Mouse (Mus musculus): ENCODE measurements around the gene Sox5. TPM values are rescaled to one million over a fixed set of nuclear protein-coding genes. Genes with fewer than 3 reads are reported as not detected.

The Sox5 gene
- polyA plus RNA-seq, 1 experiment, result 24.3 TPM

DNA sequence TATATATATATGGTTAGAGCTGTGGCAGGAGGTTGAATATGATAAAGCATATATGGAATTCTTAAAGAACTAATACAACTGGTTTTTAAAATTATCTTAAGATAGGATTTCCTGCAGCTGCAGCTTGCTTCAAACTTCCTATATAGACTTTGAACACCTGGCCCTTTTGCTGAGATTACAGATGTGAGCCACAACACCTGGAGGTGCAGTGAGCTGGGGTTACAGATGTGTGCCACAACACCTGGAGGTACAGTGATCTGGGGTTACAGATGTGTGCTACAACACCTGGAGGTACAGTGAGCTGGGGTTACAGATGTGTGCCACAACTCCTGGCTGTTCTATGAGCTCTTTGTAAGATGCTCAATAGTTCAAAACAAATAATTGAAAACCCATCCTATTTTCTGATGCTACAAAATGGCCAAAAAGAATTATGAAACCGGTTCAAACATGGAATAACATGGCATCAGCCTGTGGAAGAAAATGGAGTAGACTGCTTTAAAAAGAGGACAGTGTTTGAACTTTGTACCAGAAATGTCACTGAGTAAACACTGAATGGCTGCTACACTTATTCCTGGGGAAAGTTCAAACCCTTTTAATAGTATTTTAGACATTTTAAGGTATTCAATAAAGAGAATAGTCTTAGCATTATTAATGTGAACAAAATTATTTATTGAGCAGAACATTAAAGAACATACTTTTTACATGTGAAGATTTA lies 695.5 kb downstream of the Sox5 start:
- Histone ChIP-seq H3K27ac (ENCODE audit: insufficient read depth, low read length) (no peak overlapping the region), H3K4me3 (ENCODE audit: insufficient read depth, low read length) (no peak overlapping the region), H3K4me1 (ENCODE audit: control insufficient read depth, insufficient read depth, low read length) (no peaks in the 10 kb centered on the region)
- TF ChIP-seq CTCF (IDR thresholded peaks at IDR 0.05; ENCODE audit: extremely low read depth, insufficient read depth, low read length), result no peak
- TF ChIP-seq POLR2A (IDR thresholded peaks at IDR 0.05; ENCODE audit: extremely low read depth, insufficient read depth, low read length), result no peak

DNA sequence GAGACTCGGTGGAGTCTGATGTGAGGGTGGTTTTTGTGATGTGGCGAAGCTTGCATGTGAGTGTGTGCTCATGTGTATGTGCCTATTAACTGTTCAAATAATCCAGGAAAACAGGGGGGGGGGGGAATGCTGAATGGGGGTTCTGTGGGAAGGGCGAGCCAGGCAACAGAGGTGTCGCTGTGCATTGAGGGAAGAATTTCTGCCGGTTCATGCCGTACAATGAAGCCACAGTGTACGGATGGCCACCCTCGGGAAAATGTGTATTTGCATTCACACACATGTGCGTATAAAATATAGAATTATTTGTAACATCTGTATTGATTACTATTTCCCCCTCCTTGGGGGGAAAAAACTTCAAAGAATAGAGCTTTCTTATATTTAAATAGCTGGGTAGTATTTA lies 699.5 kb downstream of the Sox5 start:
- TF ChIP-seq POLR2A (IDR thresholded peaks at IDR 0.05; ENCODE audit: extremely low read depth, insufficient read depth, low read length) (no peak), CTCF (IDR thresholded peaks at IDR 0.05; ENCODE audit: extremely low read depth, insufficient read depth, low read length) (no peak)
- Histone ChIP-seq H3K4me3 (ENCODE audit: insufficient read depth, low read length) (no peak overlapping the region), H3K27ac (ENCODE audit: insufficient read depth, low read length) (no peak overlapping the region), H3K4me1 (ENCODE audit: control insufficient read depth, insufficient read depth, low read length) (peaks cover 2% of the 10 kb centered on the region; the same call in 1 of the 2 replicates)

- TF ChIP-seq POLR2A (IDR thresholded peaks at IDR 0.05; ENCODE audit: extremely low read depth, insufficient read depth, low read length) (no peak), CTCF (IDR thresholded peaks at IDR 0.05; ENCODE audit: extremely low read depth, insufficient read depth, low read length) (no peak)
- no peak overlapping the region for H3K27ac ChIP-seq (ENCODE audit: insufficient read depth, low read length)
- no peak overlapping the region for H3K4me3 ChIP-seq (ENCODE audit: insufficient read depth, low read length)
- peaks cover 8% of the 10 kb centered on the region for H3K4me1 ChIP-seq (ENCODE audit: control insufficient read depth, insufficient read depth, low read length)
Measured at GRCm38 (mm10) chr6:144077826-144078225, 704.0 kb downstream of the Sox5 start.

DNA sequence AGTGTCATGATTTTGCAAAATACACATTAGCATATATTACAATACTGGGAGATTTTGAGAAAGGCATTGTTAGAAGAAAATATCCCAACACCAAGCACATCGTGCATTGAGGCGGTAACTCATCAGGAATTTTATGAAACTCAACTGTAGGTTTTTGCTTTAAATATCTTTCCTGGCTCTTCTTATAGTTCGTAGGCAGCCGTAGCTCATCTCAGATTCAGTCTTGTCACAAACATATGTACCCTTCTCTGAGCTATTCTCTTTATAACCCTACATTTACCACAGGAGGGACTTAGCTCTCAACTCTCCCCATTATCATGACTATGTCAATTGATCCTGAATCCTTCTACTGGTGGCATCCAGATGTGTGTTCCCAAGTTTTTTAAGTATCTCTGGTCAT lies 705.4 kb downstream of the Sox5 start:
- Histone ChIP-seq H3K27ac (ENCODE audit: insufficient read depth, low read length) (no peak overlapping the region), H3K4me1 (ENCODE audit: control insufficient read depth, insufficient read depth, low read length) (peaks cover 8% of the 10 kb centered on the region), H3K4me3 (ENCODE audit: insufficient read depth, low read length) (no peak overlapping the region)
- TF ChIP-seq CTCF (IDR thresholded peaks at IDR 0.05; ENCODE audit: extremely low read depth, insufficient read depth, low read length) (no peak), POLR2A (IDR thresholded peaks at IDR 0.05; ENCODE audit: extremely low read depth, insufficient read depth, low read length) (no peak)

DNA sequence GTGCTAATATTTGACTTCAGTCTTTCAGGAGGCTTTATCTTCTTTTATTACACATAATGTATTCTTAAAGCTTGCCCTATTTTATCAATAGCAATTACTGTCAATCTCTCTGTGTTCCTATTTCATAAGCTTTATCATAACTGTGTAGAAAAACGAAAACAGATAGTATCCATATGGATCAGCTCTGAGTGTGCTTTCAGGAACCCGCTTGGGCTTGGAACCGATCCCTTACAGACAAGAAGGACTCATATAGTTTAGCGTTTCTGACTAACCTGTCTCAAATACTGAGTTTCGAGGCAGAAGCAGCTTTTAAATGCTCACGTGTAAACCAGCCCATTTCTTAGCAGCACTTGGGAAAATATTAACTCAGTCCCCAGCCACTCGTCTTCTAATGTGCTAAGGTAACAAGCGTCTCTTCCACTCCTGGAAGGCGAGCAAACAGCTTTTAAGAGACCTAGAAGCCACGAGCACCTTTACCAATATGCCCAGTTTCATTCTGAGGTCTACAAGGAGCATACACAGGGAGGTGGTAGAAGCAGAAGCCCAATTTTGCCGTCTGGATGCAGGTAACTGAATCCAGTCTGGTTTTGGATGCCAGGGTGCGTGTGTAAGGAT lies 706.3 kb downstream of the Sox5 start:
- Histone ChIP-seq H3K27ac (ENCODE audit: insufficient read depth, low read length) (peak overlapping the region; percentile 25; the same call in 1 of the 2 replicates), H3K4me3 (ENCODE audit: insufficient read depth, low read length) (no peak overlapping the region), H3K4me1 (ENCODE audit: control insufficient read depth, insufficient read depth, low read length) (peaks cover 8% of the 10 kb centered on the region)
- TF ChIP-seq CTCF (IDR thresholded peaks at IDR 0.05; ENCODE audit: extremely low read depth, insufficient read depth, low read length) (no peak), POLR2A (IDR thresholded peaks at IDR 0.05; ENCODE audit: extremely low read depth, insufficient read depth, low read length) (no peak)

- Histone ChIP-seq H3K27ac (ENCODE audit: insufficient read depth, low read length) (no peak overlapping the region), H3K4me1 (ENCODE audit: control insufficient read depth, insufficient read depth, low read length) (peaks cover 8% of the 10 kb centered on the region), H3K4me3 (ENCODE audit: insufficient read depth, low read length) (no peak overlapping the region)
- TF ChIP-seq POLR2A (IDR thresholded peaks at IDR 0.05; ENCODE audit: extremely low read depth, insufficient read depth, low read length) (no peak), CTCF (IDR thresholded peaks at IDR 0.05; ENCODE audit: extremely low read depth, insufficient read depth, low read length) (no peak)
Measured at GRCm38 (mm10) chr6:144074826-144075225, 707.0 kb downstream of the Sox5 start.

- Histone ChIP-seq H3K4me1 (ENCODE audit: control insufficient read depth, insufficient read depth, low read length) (peaks cover 2% of the 10 kb centered on the region; the same call in 1 of the 2 replicates), H3K4me3 (ENCODE audit: insufficient read depth, low read length) (no peak overlapping the region), H3K27ac (ENCODE audit: insufficient read depth, low read length) (no peak overlapping the region)
- TF ChIP-seq CTCF (IDR thresholded peaks at IDR 0.05; ENCODE audit: extremely low read depth, insufficient read depth, low read length), result no peak
- no peak for TF ChIP-seq POLR2A (IDR thresholded peaks at IDR 0.05; ENCODE audit: extremely low read depth, insufficient read depth, low read length)
Measured at GRCm38 (mm10) chr6:144070461-144070860, 711.3 kb downstream of the Sox5 start.

- Histone ChIP-seq H3K4me3 (ENCODE audit: insufficient read depth, low read length) (no peak overlapping the region), H3K27ac (ENCODE audit: insufficient read depth, low read length) (no peak overlapping the region), H3K4me1 (ENCODE audit: control insufficient read depth, insufficient read depth, low read length) (peaks cover 2% of the 10 kb centered on the region; the same call in 1 of the 2 replicates)
- no peak for TF ChIP-seq POLR2A (IDR thresholded peaks at IDR 0.05; ENCODE audit: extremely low read depth, insufficient read depth, low read length)
- no peak for TF ChIP-seq CTCF (IDR thresholded peaks at IDR 0.05; ENCODE audit: extremely low read depth, insufficient read depth, low read length)
Measured at GRCm38 (mm10) chr6:144067491-144067890, 714.3 kb downstream of the Sox5 start.

- H3K27ac ChIP-seq (ENCODE audit: insufficient read depth, low read length), result no peak overlapping the region
- no peak for TF ChIP-seq CTCF (IDR thresholded peaks at IDR 0.05; ENCODE audit: extremely low read depth, insufficient read depth, low read length)
- TF ChIP-seq POLR2A (IDR thresholded peaks at IDR 0.05; ENCODE audit: extremely low read depth, insufficient read depth, low read length), result no peak
- no peak overlapping the region for H3K4me3 ChIP-seq (ENCODE audit: insufficient read depth, low read length)
- H3K4me1 ChIP-seq (ENCODE audit: control insufficient read depth, insufficient read depth, low read length), result peaks cover 2% of the 10 kb centered on the region; the same call in 1 of the 2 replicates
Measured at GRCm38 (mm10) chr6:144062428-144062827, 719.3 kb downstream of the Sox5 start.

GRCm38 (mm10) chr6:144061814-144062213 lies 720.0 kb downstream of the Sox5 start:
- no peak overlapping the region for H3K4me3 ChIP-seq (ENCODE audit: insufficient read depth, low read length)
- TF ChIP-seq POLR2A (IDR thresholded peaks at IDR 0.05; ENCODE audit: extremely low read depth, insufficient read depth, low read length) (no peak), CTCF (IDR thresholded peaks at IDR 0.05; ENCODE audit: extremely low read depth, insufficient read depth, low read length) (no peak)
- H3K4me1 ChIP-seq (ENCODE audit: control insufficient read depth, insufficient read depth, low read length), result peaks cover 2% of the 10 kb centered on the region; the same call in 1 of the 2 replicates
- no peak overlapping the region for H3K27ac ChIP-seq (ENCODE audit: insufficient read depth, low read length)

Measured in cortical plate, adult 2 months (tissue).